Mouse (Mus musculus): ENCODE measurements around the gene Wdr4. TPM values are rescaled to one million over a fixed set of nuclear protein-coding genes. Genes with fewer than 3 reads are reported as not detected.
"Not testable (repeated sequence)": the region's sequence is repeated elsewhere in the genome, so short reads cannot be mapped to it uniquely, and the experiment has no call there.

Gene Wdr4
- 2.8 and 3.4 TPM in 2 replicates for total RNA-seq (2015)
- total RNA-seq (2017) = 3.7 and 7.3 TPM in 2 replicates

DNA sequence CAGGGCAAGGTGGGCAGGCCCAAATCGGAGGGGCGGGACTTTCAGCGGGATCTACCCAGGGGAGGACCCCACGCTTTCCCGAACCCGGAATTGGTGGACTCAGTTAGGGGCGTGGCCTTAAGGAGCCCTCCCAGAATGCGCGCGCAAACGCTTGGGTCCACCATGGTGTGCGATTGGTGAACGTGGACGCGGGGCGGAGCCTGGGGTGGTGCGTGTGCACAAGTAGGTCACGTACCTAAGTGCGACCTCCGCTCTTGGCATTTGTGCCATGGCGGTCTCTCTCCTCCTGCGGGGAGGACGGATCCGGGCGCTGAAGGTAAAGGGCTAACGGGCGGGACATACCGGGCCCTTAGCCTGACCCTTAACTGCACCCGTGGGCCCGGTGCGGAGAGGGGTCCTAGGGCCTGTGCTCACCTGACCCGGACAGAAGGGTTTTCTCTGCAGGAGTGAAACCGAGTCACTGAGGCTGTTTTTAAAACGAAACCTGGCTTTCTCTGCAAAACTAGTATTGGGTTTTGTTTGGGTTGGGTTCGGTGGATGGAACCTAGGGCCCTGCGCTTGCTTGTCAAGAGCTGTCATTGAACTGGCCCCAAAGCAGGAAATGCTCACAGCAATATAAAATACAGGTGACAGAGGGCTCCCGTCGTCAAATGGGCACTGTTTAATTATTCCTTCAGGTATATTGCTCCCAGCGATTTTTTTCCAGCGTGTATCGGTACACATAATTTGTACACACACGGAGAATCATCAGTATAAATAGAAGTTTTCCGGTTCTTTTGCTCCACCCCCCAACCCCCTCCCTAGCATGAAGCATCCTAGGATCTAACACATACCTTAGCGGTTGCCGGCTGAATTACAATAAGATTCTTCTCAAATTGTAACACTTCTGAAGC is at the start of gene Wdr4, which contains the start of gene Ndufv3:
Gene Wdr4, minus strand, starts transcription at position 35 of the 893 bp plus-strand sequence.
Gene Ndufv3, plus strand, starts transcription at position 170 of the 893 bp plus-strand sequence.
- peak; percentile 92 for ATAC-seq (ENCODE audit: poor library complexity, severe bottlenecking)

DNA sequence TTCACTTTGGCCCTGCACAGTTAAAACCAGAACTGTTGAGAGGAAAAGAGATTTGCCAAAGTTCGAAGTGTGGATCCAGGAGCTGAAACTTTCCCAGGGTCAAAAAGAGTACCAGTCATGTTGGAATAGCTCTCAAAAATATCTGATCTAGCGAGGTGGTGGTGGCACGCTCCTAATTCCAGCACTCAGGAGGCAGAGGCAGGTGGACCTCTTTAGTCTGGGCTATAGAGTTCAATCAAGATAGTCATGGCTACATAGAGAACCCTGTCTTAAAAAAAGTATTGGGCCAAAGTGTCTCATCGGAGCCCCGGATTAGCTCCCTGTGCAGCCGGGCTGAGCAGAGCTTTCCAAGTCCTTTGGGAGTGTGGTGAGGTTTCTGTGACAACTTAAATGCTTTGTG is 46.5 kb upstream of the Wdr4 start:
- ATAC-seq (ENCODE audit: poor library complexity, severe bottlenecking) = no peak

DNA sequence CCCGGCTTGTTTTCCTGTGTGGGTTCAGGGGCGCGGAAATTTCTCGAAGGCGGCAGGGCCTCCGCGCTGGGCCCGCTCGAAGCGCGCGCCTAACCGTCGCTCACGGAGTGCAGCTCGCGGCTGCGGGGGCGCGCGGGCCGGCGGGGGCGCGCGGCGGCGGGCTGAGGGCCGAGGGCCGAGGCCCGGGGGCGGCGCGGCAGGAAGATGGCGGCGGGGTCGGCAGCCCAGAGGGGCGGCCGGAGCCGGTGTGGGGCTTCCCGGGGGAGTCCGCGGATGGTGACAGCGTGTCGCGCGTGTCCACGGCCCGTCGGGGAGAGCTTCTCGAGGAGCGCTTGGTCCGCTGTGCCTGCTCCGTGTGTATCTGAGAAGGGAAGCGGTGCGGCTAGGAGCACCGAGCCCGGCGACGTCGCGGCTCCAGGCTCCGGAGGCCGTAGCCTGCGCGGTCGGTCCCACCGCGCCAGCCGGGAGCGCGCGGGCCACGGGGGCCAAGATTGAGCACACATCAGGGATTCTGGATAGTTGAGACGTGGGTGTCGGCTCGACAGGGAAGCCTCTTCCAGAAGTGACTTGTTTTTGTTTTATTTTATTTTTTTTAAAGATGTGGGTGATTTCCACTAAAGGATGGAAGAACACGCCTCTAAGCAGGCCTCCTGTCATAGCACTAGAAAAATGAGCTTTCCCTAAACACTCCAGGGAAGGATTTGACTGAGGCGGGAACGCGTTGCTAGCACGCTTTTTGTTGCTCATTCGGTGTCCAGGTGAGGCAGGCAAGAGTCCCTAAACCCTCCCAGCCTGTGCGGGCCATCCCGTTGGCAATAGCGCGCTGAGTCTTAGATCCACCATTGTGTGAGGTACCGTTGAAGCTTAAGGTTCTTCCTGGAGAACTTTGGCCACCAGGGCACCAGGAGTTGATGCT is 45.6 kb upstream of the Wdr4 start:
- ATAC-seq (ENCODE audit: poor library complexity, severe bottlenecking) = 0 out of 2 replicates have a peak, but pooled peaks have one; percentile 2

DNA sequence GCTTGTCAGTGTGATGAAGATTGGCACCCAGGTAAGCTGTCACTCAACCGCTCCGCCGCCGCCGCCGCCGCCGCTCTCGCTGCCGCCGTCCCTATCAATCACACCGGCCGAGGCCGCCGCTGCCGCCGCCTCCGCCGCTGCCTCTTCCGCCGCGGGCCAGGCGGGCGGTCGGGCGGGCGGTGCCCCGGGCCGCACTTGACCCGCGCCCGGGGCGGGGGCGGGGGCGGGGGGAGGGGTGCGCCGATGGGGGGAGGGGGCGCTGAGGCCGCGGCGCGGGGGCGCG is 45.0 kb upstream of the Wdr4 start:
- ATAC-seq (ENCODE audit: poor library complexity, severe bottlenecking) = no peak

DNA sequence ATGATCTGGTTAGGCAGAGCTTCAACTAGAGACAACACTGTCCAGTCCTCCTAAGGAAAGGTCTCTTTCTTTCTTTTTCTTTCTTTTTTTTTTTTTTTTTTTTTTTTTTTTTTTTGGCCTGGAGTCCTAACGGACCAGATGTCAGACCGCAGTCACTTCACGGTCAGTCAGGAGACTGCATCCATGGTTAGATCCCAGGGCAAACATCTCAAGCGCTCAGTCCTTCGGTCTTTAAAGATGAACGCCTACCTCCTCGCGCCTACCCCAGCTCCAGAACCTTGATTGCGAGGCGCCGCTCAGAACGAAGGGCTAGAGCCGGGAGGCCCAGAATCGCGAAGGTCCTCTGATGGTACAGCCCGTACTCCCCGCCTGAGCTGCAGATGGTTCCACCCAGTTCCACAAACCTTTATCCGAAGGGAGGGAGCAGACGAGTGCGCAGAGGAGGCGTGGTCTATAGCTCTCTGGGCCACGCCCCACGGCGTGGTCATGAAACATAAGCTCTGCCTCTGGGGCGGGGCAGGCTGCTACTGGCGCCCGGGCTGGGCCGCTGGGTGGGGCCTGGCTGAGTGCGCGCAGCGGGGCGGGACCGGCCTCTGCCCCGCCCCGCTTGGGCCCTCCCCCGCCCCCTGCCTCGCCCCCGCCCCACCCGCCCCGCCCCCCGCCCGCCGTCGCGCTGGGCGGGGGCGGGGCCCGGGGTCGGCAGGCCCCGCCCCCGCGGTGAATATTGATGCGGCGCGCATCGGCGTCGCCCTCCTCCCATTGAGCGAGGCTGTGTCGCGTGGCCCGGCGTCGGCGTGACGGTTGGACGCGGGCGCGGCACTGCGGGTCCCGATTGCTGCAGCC is 44.5 kb upstream of the Wdr4 start, which contains the start of gene Pknox1:
Gene Pknox1, plus strand, starts transcription at position 720 of the 843 bp plus-strand sequence.
- ATAC-seq (ENCODE audit: poor library complexity, severe bottlenecking) = peak; percentile 90

DNA sequence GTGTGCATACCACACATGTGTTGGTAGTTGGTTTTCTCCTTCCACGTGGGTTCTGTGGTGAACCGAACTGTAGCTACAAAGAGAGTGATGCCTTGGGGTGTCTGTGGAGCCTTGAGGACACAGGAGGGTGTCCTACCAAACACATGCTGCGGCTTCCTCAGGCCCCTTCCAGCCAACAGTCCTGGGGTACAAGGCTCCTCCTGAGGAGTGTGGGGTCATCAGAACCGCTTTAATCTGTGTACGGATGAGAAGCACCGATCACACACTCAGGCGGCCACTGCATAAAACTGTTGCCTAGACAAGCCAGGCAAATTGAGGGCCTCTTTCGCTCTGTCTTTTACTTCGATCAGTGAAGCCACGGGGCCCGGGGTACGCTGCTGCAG is 43.8 kb upstream of the Wdr4 start:
- ATAC-seq (ENCODE audit: poor library complexity, severe bottlenecking) = no peak

DNA sequence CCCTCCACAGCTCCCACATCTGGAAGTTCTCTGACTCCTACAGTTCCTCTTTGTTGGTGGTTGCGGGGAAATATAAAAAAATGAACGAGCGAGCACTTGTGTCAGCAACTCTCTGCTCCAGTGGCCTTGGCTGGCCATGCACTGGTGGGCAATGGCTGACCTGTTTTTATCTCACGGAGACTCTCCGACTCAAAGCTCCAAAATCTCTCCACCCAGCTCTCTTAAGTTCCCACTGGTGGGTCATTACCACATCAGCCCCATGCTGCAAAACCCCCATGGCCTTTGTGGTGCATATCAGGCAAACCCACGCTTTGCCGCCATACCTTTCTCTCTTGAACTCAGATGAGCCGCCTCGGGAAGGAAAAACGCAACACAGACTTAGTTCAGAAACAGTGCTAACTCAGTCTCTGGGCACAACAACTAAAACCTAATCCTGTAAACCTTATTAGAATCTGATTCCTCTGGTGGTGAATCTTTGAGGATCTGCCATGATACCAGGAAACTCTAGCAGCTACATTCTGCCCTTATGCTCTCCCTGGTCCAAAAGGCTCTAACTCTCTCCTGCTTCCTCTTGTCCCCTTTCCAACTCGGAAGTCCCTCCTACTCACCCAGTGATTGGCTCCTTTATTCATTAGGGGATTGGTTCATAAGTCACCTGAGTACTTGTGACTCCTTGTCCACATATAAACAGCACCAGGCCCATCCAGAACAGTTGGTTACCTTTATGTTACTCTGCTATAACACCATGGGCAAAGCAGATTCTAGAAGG is 39.4 kb upstream of the Wdr4 start:
- peak; percentile 48; the same call in 1 of the 2 replicates for ATAC-seq (ENCODE audit: poor library complexity, severe bottlenecking)

DNA sequence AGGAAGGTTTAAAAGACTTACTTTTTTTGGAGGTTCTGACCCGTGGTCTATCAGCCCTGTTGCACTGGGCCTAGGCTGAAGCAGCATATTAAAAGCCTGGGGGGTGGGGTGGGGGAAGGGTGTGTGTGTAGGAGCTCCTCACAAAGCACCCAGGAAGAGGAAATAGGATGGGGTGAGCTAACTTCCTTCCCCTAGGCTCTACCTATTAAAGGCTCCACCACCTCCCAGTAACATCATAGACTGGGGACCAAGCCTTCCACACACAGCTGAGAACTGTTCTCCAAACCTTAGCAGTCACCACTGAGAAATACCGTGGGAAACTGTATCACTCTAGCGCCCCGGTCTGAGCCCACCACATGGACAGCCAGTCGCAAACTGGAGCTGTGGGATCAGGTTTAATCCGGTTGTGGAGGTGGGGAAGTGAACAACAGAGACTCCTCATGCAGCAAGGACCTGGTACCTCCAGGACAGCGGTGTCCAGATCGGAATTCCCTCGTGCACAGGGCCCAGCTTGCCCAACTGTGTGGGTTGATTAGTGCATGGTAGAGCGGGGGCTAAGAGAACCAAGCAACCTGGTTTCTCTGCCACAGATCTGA is 38.3 kb upstream of the Wdr4 start:
- peak; percentile 62 for ATAC-seq (ENCODE audit: poor library complexity, severe bottlenecking)

DNA sequence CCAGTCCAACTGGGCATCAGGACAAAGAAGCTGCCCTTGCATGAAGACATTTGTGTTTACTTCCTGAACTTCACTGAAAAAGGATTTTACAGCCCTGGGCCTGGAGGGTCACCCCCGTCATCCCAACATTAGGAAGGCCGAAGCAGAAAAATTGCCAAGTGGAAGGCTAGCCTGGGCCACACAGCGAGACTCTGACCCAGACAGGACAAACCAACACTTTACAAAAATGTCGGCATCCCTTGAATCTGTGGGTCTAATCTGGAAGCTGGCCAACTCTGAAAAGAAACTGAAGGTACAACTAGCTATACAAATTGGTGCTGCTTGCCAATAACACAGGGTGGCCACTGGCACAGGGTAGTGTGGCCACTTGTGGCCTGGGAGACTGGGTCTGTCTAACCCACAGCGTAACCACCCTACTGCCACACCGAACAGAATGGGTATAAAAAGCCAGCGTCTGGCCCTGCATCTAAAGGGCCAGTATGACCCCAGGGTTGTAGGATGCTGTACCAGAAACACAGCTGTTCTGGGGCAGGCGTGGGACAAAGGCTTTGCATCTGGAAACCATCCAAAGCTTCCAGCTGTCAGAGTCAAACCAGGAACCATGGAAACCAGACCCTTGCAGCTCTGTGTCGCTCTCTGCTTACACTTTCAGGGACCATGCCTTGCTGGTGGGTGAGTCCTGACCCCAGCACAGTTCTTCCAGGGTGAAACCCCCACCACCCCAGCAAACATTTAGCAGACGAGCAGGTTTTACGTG is 37.5 kb upstream of the Wdr4 start:
- no peak for ATAC-seq (ENCODE audit: poor library complexity, severe bottlenecking)

DNA sequence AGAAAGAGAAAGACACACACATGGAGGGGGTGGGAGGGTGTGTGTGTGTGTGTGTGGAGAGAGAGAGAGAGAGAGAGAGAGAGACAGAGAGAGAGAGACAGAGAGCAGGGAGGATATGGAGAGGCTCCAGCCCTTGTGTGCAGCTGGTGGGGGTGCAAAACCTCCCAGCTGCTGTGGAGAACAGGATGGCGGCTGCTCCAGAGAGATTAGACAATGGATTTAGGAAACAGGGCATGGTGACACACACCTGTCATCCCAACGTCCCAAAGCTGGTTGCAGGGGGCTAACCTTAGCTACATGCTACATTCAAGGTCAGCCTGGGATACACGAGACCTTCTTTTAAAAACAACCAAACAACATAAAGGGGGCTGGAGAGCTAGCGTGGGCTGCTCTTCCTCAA is 36.5 kb upstream of the Wdr4 start:
- no peak for ATAC-seq (ENCODE audit: poor library complexity, severe bottlenecking)

DNA sequence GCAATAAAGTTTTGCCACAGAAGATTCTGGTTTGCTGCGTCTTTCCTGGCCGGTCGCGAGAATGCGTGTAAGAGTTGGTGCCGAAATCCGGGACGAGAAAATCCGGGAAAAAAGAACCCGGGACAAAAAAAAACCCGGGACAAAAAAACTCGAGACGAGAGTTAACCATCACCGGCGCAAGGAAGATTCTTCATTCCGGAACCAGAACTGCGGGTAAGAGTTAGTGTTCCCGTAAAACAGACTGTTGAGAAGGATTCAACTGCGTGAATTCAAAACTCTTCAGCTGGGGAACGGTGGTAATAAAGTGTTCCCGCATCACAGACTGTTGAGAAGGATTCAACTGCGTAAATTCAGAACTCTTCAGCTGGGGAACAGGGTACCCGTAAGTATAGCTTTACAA is 32.8 kb upstream of the Wdr4 start:
- not testable (repeated sequence) for ATAC-seq (ENCODE audit: poor library complexity, severe bottlenecking)

DNA sequence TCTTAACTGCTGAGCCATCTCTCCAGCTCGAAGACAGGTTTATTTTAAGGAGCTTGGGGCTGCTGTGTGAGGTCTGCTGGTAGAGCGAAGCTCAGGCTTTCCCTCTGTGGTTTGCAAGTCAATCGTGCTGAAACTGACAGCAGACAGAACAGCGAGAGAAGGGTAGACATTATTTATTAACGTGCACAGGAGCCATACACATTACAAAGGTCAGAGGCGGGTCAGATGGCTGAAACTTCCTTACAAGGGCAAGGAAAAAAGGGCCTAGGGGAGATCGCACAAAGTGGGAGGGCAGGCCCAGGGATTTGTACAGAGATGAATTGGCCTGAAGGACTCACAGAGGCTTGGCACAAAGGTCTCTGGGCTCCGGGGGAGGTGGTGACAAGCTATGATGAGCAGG is 29.6 kb upstream of the Wdr4 start:
- no peak for ATAC-seq (ENCODE audit: poor library complexity, severe bottlenecking)

DNA sequence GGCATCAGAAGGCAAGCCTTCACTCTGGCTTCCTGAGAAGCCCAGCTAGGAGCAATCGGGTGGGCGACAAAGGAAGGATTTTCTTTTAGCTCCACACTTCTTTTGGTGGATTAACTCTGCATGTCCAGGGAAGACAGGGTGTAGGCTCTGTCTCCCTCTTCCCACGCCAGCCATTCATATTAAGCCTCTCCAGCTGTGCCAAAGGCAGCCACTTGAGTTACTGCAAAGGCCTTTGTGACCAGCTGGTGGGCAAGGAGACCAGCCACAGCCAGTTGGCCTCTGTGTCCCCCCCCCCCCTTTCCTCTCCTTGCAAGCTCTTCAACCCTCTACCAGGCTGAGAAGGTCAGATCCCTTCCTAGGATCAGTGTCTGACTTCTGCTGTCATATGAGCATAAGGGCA is 28.2 kb upstream of the Wdr4 start:
- no peak for ATAC-seq (ENCODE audit: poor library complexity, severe bottlenecking)

DNA sequence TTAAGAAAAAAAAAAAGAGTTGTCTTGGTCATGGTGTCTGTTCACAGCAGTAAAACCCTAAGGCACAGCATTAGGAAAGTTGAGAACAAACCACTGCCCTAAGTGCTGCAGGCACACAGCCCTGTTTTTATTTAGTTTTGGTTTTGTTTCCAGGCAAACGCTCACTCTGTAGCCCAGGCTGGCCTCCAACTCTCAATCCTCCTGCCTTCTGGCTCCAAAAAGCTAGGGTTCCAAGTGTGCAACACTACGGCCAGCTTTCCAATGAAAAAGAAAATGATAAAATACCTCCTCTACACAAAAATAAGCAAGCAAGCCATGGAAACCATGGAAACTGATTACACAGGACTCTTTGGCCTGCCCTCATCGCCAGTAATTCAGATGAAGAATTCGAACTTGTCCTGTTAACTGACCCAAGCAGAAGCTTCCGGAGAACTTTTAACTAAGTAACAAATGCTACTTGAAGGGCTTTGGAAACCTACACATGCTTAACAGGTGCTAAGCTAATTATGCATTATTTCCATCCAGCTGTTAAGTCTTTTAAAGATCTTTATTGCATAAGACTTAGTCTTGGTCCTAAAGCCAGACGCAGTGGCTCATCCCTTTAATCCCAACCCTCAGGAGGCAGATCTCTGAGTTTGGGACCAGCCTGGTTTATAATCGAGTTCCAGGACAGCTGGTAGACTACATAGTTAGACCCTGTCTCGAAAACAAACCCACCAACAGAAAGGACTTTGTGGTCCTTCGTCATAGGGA is 26.8 kb upstream of the Wdr4 start:
- ATAC-seq (ENCODE audit: poor library complexity, severe bottlenecking) = no peak

DNA sequence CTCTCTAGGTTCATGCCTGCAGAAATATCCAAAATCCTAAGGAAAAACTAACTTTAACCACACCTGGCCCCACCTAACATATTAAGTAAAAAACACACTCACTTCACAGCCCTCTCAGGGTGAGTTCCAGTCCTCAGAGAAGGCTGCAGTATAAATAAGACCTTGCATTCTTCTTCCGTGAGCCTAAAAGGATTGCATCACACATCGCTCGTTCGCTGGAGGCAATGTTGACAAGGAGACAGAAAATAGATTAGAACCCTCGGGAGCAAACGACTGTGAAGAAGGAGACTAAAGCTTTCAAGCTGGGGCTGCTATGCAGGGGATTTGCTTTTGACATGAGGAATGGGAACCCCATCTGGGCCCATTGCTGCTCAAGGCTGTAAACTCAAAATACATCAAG is 23.8 kb upstream of the Wdr4 start:
- no peak for ATAC-seq (ENCODE audit: poor library complexity, severe bottlenecking)

DNA sequence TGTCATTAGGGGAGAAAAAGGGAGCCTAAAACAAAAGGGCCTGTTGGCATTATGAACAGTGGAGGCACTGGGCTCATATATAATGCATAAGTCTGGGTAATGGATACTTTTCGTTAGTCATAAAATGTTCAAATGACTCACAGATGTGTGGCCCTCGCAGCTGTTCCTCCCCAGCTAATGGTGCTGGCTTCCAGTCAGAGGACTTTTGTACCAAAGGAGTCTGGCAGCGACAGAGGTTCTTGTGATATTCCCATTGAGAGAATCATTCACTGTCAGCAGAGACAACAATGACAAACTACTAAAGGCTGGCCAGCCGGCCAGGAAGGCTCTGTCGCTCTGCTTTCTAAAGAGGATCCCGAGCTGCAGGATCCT is 21.7 kb upstream of the Wdr4 start:
- ATAC-seq (ENCODE audit: poor library complexity, severe bottlenecking) = no peak

DNA sequence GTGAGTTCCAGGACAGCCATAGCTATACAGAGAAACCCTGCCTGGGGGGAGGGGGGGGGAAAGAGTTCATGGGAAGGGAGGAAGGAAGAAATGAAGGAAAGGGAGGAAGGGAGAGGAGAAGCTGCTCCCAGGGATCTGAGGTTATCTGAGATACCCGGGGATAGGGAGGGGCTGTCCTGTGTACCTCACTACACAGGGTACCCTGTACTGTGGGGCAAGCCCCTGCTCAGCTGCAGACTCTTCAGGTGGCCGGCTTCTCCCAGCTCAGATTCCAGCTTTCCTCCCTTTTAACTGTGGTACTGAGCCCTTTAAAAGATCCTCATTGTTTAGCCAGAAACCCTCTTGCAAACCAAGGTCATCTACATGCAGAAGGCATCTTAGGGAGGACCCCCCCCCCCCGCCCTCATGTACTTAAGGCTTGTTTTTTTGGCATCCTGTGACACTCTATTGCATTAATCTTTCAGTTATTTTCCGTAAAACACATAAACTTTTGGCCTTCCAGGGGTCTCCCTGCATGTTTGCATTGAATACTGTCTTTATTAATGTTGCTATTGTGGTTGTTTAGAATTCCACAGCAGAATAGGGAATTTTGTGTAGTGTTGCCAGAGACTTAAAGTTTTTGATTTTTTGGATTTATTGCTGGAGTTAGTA is 21.2 kb upstream of the Wdr4 start:
- ATAC-seq (ENCODE audit: poor library complexity, severe bottlenecking) = no peak

DNA sequence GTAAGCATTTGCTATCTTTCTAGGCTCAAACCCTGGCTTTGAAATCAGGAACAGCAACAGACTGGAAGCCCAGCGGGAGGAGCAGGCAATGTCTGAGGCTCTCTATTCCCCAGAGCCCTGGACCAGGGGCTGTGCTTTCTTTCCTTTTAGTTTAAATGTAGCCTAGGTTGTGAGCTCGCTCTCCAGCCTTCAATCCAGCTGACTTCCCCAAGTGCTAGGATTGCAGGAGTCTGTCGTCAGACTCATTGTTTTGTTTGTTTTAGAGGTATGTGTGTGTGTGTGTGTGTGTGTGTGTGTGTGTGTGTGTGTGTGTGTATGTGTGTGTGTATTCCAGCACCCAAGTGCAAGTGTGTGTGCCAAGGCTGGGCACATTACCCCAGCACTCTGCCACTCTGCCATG is 20.3 kb upstream of the Wdr4 start:
- no peak for ATAC-seq (ENCODE audit: poor library complexity, severe bottlenecking)

All from megakaryocyte, adult 5-6 weeks (primary cell).